Mouse (Mus musculus) common myeloid progenitor, adult 5-6 weeks (primary cell): Measurements from ENCODE around the gene Nprl3. TPM values are rescaled to one million over a fixed set of nuclear protein-coding genes. Genes with fewer than 3 reads are reported as not detected.
"Not testable (repeated sequence)": the region's sequence is repeated elsewhere in the genome, so short reads cannot be mapped to it uniquely, and the experiment has no call there.

Experiments used
- ATAC-seq: replicated peaks from 2 replicates; pipeline ENCODE4 v1.8.0; 2016; ENCODE audit warnings: low read depth, mild to moderate bottlenecking, moderate TSS enrichment, inconsistent platforms; ENCODE audit not compliant: poor library complexity, severe bottlenecking
- total RNA-seq: library from RNA; stranded (forward); fragments of 200-1000, 187-1606 nt; gene quantifications from 2 replicates; pipeline ENCODE4 v1.2.3, GENCODE M21; 2017

The Nprl3 gene
- total RNA-seq, 1 experiment from 2014 or later, result 19.6 TPM

GRCm38 (mm10) chr11:32285031-32285775, 17.7 kb upstream of the Nprl3 start:
- ATAC-seq, result no peak

DNA sequence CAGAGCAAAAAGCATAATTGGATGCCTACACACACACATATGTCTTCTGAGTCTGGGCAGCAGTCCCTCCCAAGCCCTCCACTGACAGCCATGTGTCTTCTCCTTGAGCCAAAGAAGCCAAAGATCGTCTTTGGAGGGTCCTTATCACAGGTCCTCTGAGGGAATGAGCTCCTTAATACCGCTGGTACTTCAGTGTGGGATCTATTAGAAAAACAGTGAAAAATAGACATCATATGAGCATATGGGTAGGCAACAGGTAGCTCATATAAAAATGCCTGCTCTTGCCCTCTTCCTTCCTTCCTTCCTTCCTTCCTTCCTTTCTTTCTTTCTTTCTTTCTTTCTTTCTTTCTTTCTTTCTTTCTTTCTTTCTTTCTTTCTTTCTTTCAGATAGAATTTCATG, 17.1 kb upstream of the Nprl3 start:
- not testable (repeated sequence) for ATAC-seq

DNA sequence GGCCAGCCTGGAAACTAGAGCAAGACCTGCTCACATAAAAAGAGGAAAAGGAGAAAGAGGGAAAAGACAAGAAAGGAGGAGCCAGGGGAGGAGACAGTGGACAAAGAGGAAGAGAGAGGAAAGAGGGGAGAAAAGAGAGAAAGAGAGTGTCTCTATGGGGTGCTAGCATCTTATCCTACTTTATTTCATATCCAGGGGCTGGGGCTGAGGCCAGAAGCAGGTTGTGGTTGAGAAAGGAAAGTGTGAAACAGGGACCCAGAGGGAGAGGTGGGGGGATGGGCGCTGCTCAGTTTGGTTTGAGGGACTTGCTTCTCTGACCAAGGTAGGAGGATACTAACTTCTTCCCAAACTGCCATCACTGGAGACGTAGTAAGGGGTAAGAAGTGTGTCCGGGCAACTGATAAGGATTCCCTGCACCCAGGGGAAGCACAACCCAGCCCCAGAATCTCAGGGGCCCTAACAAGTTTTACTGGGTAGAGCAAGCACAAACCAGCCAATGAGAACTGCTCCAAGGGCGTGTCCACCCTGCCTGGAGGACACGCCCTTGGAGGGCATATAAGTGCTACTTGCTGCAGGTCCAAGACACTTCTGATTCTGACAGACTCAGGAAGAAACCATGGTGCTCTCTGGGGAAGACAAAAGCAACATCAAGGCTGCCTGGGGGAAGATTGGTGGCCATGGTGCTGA, 15.7 kb upstream of the Nprl3 start, which contains the start of gene Hba-a1:
Gene Hba-a1, plus strand, starts transcription at position 421 of the 687 bp plus-strand sequence.
- peak; percentile 69 for ATAC-seq

- no peak for ATAC-seq
Measured at GRCm38 (mm10) chr11:32281416-32282144, 14.1 kb upstream of the Nprl3 start.

GRCm38 (mm10) chr11:32280646-32281045, 13.1 kb upstream of the Nprl3 start:
- ATAC-seq, result no peak

- no peak for ATAC-seq
Measured at GRCm38 (mm10) chr11:32278458-32278957, 11.0 kb upstream of the Nprl3 start.

GRCm38 (mm10) chr11:32277736-32278457, 10.4 kb upstream of the Nprl3 start:
- no peak for ATAC-seq

- no peak for ATAC-seq
Measured at GRCm38 (mm10) chr11:32276347-32276746, 8.8 kb upstream of the Nprl3 start, which contains the start of gene Hba-x. TSS of gene Hba-x (plus strand) at chr11:32276400.

- peak; percentile 37 for ATAC-seq
Measured at GRCm38 (mm10) chr11:32271178-32271577, 3.7 kb upstream of the Nprl3 start.

DNA sequence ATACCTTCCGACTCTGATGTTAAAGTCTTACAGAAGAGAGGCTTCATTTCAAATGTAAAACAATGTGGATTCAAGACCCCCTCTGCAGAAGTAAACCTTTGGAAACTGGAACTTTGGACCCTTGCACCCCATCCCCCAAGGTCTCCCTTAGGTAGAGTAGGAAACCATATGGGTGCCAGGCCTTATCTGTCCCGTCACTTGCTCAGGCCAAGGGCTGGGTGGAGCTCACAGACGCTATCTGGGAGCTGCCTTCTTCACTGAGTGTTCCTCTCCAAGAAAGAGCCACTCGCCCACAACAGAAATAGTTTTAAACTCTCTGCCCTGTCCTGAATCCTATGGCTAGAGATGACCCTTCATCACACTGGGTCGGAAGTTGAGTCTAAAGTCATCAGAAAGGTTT, 1.4 kb upstream of the Nprl3 start:
- no peak for ATAC-seq

DNA sequence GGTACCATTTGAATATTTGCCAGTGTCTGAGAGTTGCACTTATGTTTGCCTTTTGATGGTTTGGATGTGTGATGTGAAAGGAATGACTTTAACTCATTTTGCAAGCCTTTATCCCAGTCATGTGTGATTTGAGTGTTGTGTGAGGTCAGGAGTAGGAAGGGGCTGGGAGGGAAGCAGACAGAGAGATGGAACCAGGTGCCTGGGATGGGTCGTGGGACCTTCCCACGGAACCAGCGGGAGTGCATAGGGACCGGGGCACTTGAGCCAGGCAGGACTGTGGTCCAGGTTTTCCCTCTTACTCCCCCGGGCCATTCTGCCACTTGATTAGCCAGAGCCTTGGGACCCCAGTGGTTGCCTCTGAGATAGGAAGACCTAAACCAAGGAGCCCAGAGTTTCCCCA, 457 bp upstream of the Nprl3 start:
- ATAC-seq, result no peak

DNA sequence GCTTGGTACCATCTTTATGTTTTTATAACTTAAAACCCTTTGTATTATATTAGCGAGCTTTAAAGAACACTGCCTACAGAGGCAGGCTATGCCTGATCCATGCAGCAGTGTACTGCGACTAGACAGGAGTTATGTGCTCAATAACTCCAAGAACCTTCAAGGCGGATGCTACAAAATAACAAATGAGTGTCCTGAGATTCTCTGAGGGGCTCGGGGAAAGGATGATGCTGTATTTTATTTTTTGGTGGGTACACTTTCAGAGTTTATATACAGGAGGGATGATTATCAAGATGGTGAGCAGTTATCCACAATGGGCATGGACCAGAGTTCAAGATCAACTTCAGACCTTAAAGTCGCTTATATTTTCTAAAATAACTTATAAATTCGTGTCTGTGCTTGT, 731 bp downstream of the Nprl3 start:
- ATAC-seq, result no peak

DNA sequence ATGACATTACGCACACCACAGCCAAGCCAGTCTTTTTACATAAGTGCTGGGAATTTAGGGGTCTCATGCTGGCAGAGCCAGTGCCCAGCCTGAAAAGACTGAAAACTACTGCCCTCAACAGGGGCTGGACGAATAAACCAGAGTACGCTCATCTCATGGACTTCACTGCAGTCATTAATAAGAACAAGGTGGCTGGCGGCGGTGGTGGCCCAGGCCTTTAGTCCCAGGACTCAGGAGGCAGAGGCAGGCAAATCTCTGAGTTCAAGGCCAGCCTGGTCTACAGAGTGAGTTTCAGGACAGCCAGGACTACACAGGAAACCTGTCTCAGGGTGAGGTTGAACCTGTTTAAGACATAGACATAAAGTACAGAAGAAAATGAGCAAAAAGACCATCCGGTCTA, 1.3 kb downstream of the Nprl3 start:
- no peak for ATAC-seq

- ATAC-seq, result peak; percentile 79
Measured at GRCm38 (mm10) chr11:32265117-32265738, 2.3 kb downstream of the Nprl3 start.

DNA sequence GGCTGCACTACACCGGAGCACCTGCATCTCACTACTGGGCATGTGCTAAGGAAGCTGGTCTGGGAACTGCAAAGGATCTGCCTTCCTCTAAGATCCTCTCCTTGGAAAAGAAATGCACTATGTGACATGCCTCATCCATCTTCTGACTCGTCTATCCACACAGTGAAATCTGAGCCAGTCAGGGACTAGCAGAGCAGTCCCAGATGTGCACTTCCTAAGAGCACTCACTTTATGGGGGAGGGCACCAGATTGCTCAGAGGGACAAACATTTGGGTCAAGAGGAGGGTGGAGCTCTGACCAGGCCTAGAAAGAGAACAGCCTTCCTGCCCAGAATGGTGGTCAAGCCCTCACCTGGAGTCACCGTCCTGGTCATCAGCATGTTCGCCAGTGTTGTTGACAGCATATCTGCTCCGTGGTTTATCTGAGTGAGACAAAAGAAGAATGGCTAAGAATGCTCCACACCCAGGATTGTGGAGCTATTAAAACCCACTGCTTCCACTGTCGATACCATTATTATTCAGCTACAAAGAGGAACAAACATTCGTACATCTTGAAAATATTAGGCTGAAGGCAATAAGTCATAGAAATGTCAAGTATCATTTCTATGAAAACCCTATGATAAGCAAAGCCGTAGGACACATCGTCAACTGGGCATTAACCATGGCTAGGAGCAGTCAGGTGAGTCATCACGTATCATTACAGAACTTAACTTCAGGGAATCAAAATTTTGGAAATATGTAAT, 4.7 kb downstream of the Nprl3 start:
- no peak for ATAC-seq

DNA sequence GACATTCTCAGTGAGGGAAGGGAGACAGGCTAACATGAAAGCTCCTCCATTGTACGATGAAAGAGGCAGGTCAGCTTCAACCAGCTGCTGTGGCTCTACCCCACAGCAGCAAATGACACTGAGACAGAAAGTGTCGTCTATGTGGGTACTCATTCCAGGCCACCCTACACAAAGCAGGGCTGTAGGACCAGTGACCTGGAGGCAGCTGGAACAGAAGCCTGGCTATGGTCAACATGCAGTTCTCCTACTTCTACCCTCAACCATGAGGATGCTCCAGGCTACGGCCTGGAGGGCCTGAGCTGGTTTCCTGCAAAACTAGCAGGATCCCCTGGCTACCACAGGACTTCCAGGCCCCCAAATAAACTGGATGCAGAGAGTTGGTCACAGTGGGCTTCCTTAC, 10.9 kb downstream of the Nprl3 start:
- ATAC-seq, result no peak

DNA sequence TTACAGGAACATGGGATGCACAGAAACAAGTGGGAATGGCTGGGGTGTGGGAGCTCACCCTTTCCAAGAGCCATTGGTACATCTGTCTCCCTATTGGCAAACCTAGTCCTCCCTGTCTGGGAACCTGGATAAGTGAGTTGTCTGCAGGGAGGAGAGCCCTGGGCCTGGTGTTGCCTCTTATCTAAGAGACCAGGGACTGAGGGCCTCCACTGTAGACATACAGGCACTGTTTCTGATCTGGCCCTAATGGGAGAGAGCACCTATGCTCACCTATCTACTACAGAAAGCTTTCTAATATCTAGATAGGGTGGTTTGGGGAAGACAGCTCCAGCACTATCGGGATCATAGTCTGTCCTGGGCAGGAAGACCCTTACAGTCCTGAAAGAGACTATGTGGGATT, 11.4 kb downstream of the Nprl3 start:
- no peak for ATAC-seq

- no peak for ATAC-seq
Measured at GRCm38 (mm10) chr11:32253121-32253520, 14.4 kb downstream of the Nprl3 start.
